26 mouse cellular contexts compared by ENCODE assay signal in the genomic region with DNA sequence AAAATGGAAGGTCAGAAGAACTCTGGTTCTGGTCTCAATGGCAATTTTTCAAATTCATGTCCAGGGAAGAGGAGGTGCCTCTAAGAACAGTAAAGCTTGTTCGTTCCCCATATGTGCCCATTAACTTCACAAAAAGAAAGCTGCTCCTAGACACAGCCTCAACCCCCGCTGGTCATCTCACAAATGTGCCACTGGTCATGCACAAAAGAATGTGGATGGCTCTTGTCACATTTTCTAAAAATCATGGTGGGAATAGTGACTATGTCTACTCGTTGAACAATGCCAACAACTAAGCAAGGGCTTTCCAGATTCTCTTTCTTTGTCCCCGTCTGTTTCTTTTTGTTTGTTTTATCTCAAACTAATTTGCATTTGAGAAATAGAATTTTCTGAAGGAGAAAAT.
DNase-seq lines count a peak whose midpoint lies in the region; ATAC-seq and TF ChIP-seq lines count a peak whose summit lies in the region.
"Had no signal": no experiment of that assay in that cellular context is flagged by ENCODE, and none has a peak within 500 bp of the region (broad histone marks: within the 10 kb centered on the region; RNA-seq: fewer than 3 reads in every experiment).

No protein-coding gene starts in this region.

- H3K27me3 ChIP-seq in hindbrain, embryonic 10.5 days (ENCODE audit: insufficient read depth, poor library complexity, severe bottlenecking), result no peaks in the 10 kb centered on the region
- H3K27me3 ChIP-seq in hindbrain, embryonic 14.5 days (ENCODE audit: control insufficient read depth, insufficient read depth, low read length), result no peaks in the 10 kb centered on the region
- no peaks in the 10 kb centered on the region for H3K27me3 ChIP-seq in midbrain, embryonic 13.5 days
- H3K27me3 ChIP-seq in midbrain, postnatal 0 days (ENCODE audit: insufficient read depth, low read length), result no peaks in the 10 kb centered on the region
- H3K27me3 ChIP-seq in limb, embryonic 10.5 days (ENCODE audit: low read depth, poor library complexity, severe bottlenecking), result no peaks in the 10 kb centered on the region
- H3K27me3 ChIP-seq: CH12.LX; kidney, embryonic 15.5 days; limb, embryonic 12.5 days had no signal

- peak; percentile 38 for DNase-seq in hindbrain, embryonic 10.5 days (ENCODE audit: low spot score)
- DNase-seq in hindbrain, embryonic 14.5 days (ENCODE audit: low spot score), result no peak
- DNase-seq in midbrain, postnatal 0 days (ENCODE audit: low spot score), result no peak
- DNase-seq in embryo, embryonic 11 days, result peak; percentile 42
- no peak for DNase-seq in yolk sac, embryonic 10.5 days (ENCODE audit: low spot score)
- no peak for DNase-seq in limb, embryonic 10.5 days (ENCODE audit: low spot score)
- DNase-seq: adrenal gland, adult 2 months; B cell, adult 2 months; cerebellum, adult 18-20 months; cerebellum, postnatal 25 days; gastrocnemius, postnatal 36 days; heart, adult 2 months; kidney, postnatal 36 days; layer of hippocampus, postnatal 36 days; liver, postnatal 0 days; thymus, postnatal 14 days had no signal

- no peak for ATAC-seq in hindbrain, embryonic 14.5 days (ENCODE audit: low FRiP score)
- ATAC-seq in midbrain, embryonic 13.5 days, result no peak
- no peak for ATAC-seq in midbrain, postnatal 0 days (ENCODE audit: low FRiP score)
- ATAC-seq: forebrain, embryonic 16.5 days; intestine, postnatal 0 days; liver, postnatal 0 days; lung, postnatal 0 days had no signal

- H3K4me2 ChIP-seq in hindbrain, embryonic 14.5 days (replicated peaks), result no peak overlapping the region
- no peak overlapping the region for H3K4me2 ChIP-seq in midbrain, embryonic 13.5 days (replicated peaks)
- H3K4me2 ChIP-seq in midbrain, postnatal 0 days (ENCODE audit: low read depth, low read length, poor library complexity, severe bottlenecking), result no peak overlapping the region
- H3K4me2 ChIP-seq: kidney, embryonic 15.5 days; limb, embryonic 12.5 days; liver, embryonic 11.5 days had no signal

- no peak overlapping the region for H3K9ac ChIP-seq in hindbrain, embryonic 14.5 days
- no peak overlapping the region for H3K9ac ChIP-seq in midbrain, embryonic 13.5 days (replicated peaks)
- H3K9ac ChIP-seq in midbrain, postnatal 0 days (replicated peaks; ENCODE audit: low read length, poor library complexity, severe bottlenecking), result no peak overlapping the region
- H3K9ac ChIP-seq: kidney, embryonic 15.5 days; limb, embryonic 12.5 days; liver, postnatal 0 days had no signal

- no peaks in the 10 kb centered on the region for H3K9me3 ChIP-seq in hindbrain, embryonic 10.5 days
- H3K9me3 ChIP-seq in hindbrain, embryonic 14.5 days (ENCODE audit: control insufficient read depth, low read length), result no peaks in the 10 kb centered on the region
- no peaks in the 10 kb centered on the region for H3K9me3 ChIP-seq in midbrain, embryonic 13.5 days
- no peaks in the 10 kb centered on the region for H3K9me3 ChIP-seq in midbrain, postnatal 0 days (ENCODE audit: low read length)
- H3K9me3 ChIP-seq in limb, embryonic 10.5 days (replicated peaks), result no peaks in the 10 kb centered on the region
- H3K9me3 ChIP-seq: G1E; kidney, embryonic 15.5 days; limb, embryonic 12.5 days had no signal

- WGBS in hindbrain, embryonic 10.5 days, result 27% methylated on average over 4 of the region's 4 CpGs
- 20% methylated on average over 4 of the region's 4 CpGs for WGBS in hindbrain, embryonic 14.5 days
- 17% methylated on average over 4 of the region's 4 CpGs for WGBS in midbrain, embryonic 13.5 days
- WGBS in midbrain, postnatal 0 days, result 37% methylated on average over 4 of the region's 4 CpGs
- WGBS in limb, embryonic 10.5 days, result 85% methylated on average over 4 of the region's 4 CpGs

- no peak overlapping the region for H3K4me3 ChIP-seq in hindbrain, embryonic 10.5 days
- no peak overlapping the region for H3K4me3 ChIP-seq in hindbrain, embryonic 14.5 days (replicated peaks; ENCODE audit: low read length)
- H3K4me3 ChIP-seq in midbrain, embryonic 13.5 days (replicated peaks), result no peak overlapping the region
- no peak overlapping the region for H3K4me3 ChIP-seq in midbrain, postnatal 0 days (ENCODE audit: low read depth, low read length)
- H3K4me3 ChIP-seq in limb, embryonic 10.5 days, result no peak overlapping the region
- H3K4me3 ChIP-seq: heart, adult 2 months; kidney, embryonic 15.5 days; limb, embryonic 12.5 days had no signal

- TF ChIP-seq CTCF in midbrain, postnatal 0 days (IDR thresholded peaks at IDR 0.05), result no peak

- H3K36me3 ChIP-seq in hindbrain, embryonic 10.5 days, result no peaks in the 10 kb centered on the region
- no peaks in the 10 kb centered on the region for H3K36me3 ChIP-seq in hindbrain, embryonic 14.5 days (replicated peaks; ENCODE audit: control insufficient read depth, insufficient read depth)
- no peaks in the 10 kb centered on the region for H3K36me3 ChIP-seq in midbrain, embryonic 13.5 days
- H3K36me3 ChIP-seq in midbrain, postnatal 0 days (ENCODE audit: insufficient read depth, low read length), result no peaks in the 10 kb centered on the region
- H3K36me3 ChIP-seq in limb, embryonic 10.5 days, result no peaks in the 10 kb centered on the region
- H3K36me3 ChIP-seq: G1E; kidney, embryonic 15.5 days; limb, embryonic 12.5 days had no signal

- peak overlapping the region; percentile 73 for H3K27ac ChIP-seq in hindbrain, embryonic 10.5 days
- no peak overlapping the region for H3K27ac ChIP-seq in hindbrain, embryonic 14.5 days
- H3K27ac ChIP-seq in midbrain, embryonic 13.5 days, result peak overlapping the region; percentile 7
- no peak overlapping the region for H3K27ac ChIP-seq in midbrain, postnatal 0 days (ENCODE audit: low read depth, low read length)
- no peak overlapping the region for H3K27ac ChIP-seq in limb, embryonic 10.5 days
- H3K27ac ChIP-seq: heart, adult 2 months; kidney, embryonic 15.5 days; limb, embryonic 12.5 days; macrophage had no signal

- H3K4me1 ChIP-seq in hindbrain, embryonic 10.5 days (replicated peaks), result peaks cover 41% of the 10 kb centered on the region
- no peaks in the 10 kb centered on the region for H3K4me1 ChIP-seq in hindbrain, embryonic 14.5 days (replicated peaks; ENCODE audit: control insufficient read depth, insufficient read depth, low read length)
- peaks cover 18% of the 10 kb centered on the region for H3K4me1 ChIP-seq in midbrain, embryonic 13.5 days (replicated peaks)
- no peaks in the 10 kb centered on the region; the same call in 1 of the 2 replicates for H3K4me1 ChIP-seq in midbrain, postnatal 0 days (ENCODE audit: insufficient read depth, low read length)
- H3K4me1 ChIP-seq in limb, embryonic 10.5 days, result peaks cover 7% of the 10 kb centered on the region

Comparison
In these comparisons a context has a peak if more than half of its experiments do, and no peak if none do; other contexts are left out.
1. DNase-seq: peak in hindbrain, embryonic 10.5 days (single experiment) and embryo, embryonic 11 days (single experiment); none in hindbrain, embryonic 14.5 days (single experiment), midbrain, postnatal 0 days (single experiment), yolk sac, embryonic 10.5 days (single experiment) and limb, embryonic 10.5 days (single experiment).
2. H3K27ac ChIP-seq: peak in hindbrain, embryonic 10.5 days (single experiment) and midbrain, embryonic 13.5 days (single experiment); none in hindbrain, embryonic 14.5 days (single experiment), midbrain, postnatal 0 days (single experiment) and limb, embryonic 10.5 days (single experiment).